Mouse (Mus musculus): ENCODE results near the gene Gm20388. TPM values are rescaled to one million over a fixed set of nuclear protein-coding genes. Genes with fewer than 3 reads are reported as not detected.

Gm20388 gene
- polyA plus RNA-seq, 1 experiment from 2014 or later = 7.4 TPM

- no peaks in the 10 kb centered on the region for H3K36me3 ChIP-seq (ENCODE audit: control insufficient read depth, insufficient read depth, low read length)
- H3K9ac ChIP-seq (ENCODE audit: low read length) = 0 out of 2 replicates have a peak overlapping the region, but pooled peaks have one; percentile 10
- 18% methylated on average over 7 of the region's 7 CpGs for WGBS
- no peak overlapping the region for H3K4me2 ChIP-seq (ENCODE audit: low read depth, low read length)
- no peaks in the 10 kb centered on the region for H3K9me3 ChIP-seq (replicated peaks; ENCODE audit: control insufficient read depth, low read length)
- no peak overlapping the region for H3K4me3 ChIP-seq (replicated peaks; ENCODE audit: low read length)
- ATAC-seq (ENCODE audit: insufficient read depth, low FRiP score) = peak; percentile 78
- H3K27ac ChIP-seq (ENCODE audit: low read length) = peak overlapping the region; percentile 34
- peaks cover 42% of the 10 kb centered on the region for H3K4me1 ChIP-seq (ENCODE audit: control insufficient read depth, insufficient read depth, low read length)
- H3K27me3 ChIP-seq (ENCODE audit: control insufficient read depth, insufficient read depth, low read length) = no peaks in the 10 kb centered on the region
Measured at GRCm38 (mm10) chr8:122661138-122661537, 2750.5 kb downstream of the Gm20388 start.

- Histone ChIP-seq H3K4me2 (ENCODE audit: low read depth, low read length) (no peak overlapping the region), H3K9ac (ENCODE audit: low read length) (no peak overlapping the region), H3K27me3 (ENCODE audit: control insufficient read depth, insufficient read depth, low read length) (no peaks in the 10 kb centered on the region), H3K36me3 (ENCODE audit: control insufficient read depth, insufficient read depth, low read length) (no peaks in the 10 kb centered on the region), H3K27ac (ENCODE audit: low read length) (no peak overlapping the region), H3K9me3 (replicated peaks; ENCODE audit: control insufficient read depth, low read length) (no peaks in the 10 kb centered on the region), H3K4me1 (ENCODE audit: control insufficient read depth, insufficient read depth, low read length) (peaks cover 49% of the 10 kb centered on the region), H3K4me3 (replicated peaks; ENCODE audit: low read length) (no peak overlapping the region)
- WGBS = 71% methylated on average over 2 of the region's 2 CpGs
- no peak for ATAC-seq (ENCODE audit: insufficient read depth, low FRiP score)
Measured at GRCm38 (mm10) chr8:122661894-122662293, 2751.3 kb downstream of the Gm20388 start.

GRCm38 (mm10) chr8:122663106-122663505, 2752.5 kb downstream of the Gm20388 start:
- no peak for ATAC-seq (ENCODE audit: insufficient read depth, low FRiP score)
- Histone ChIP-seq H3K9ac (ENCODE audit: low read length) (0 out of 2 replicates have a peak overlapping the region, but pooled peaks have one; percentile 22), H3K27ac (ENCODE audit: low read length) (no peak overlapping the region), H3K4me1 (ENCODE audit: control insufficient read depth, insufficient read depth, low read length) (peaks cover 60% of the 10 kb centered on the region), H3K27me3 (ENCODE audit: control insufficient read depth, insufficient read depth, low read length) (no peaks in the 10 kb centered on the region), H3K4me2 (ENCODE audit: low read depth, low read length) (no peak overlapping the region), H3K36me3 (ENCODE audit: control insufficient read depth, insufficient read depth, low read length) (no peaks in the 10 kb centered on the region), H3K4me3 (replicated peaks; ENCODE audit: low read length) (no peak overlapping the region), H3K9me3 (replicated peaks; ENCODE audit: control insufficient read depth, low read length) (no peaks in the 10 kb centered on the region)
- 73% methylated on average over 3 of the region's 3 CpGs for WGBS

GRCm38 (mm10) chr8:122663670-122664069, 2753.0 kb downstream of the Gm20388 start:
- Histone ChIP-seq H3K9me3 (replicated peaks; ENCODE audit: control insufficient read depth, low read length) (no peaks in the 10 kb centered on the region), H3K9ac (ENCODE audit: low read length) (no peak overlapping the region), H3K4me1 (ENCODE audit: control insufficient read depth, insufficient read depth, low read length) (peaks cover 58% of the 10 kb centered on the region), H3K4me3 (replicated peaks; ENCODE audit: low read length) (no peak overlapping the region), H3K4me2 (ENCODE audit: low read depth, low read length) (no peak overlapping the region), H3K27me3 (ENCODE audit: control insufficient read depth, insufficient read depth, low read length) (no peaks in the 10 kb centered on the region), H3K36me3 (ENCODE audit: control insufficient read depth, insufficient read depth, low read length) (no peaks in the 10 kb centered on the region), H3K27ac (ENCODE audit: low read length) (no peak overlapping the region)
- no peak for ATAC-seq (ENCODE audit: insufficient read depth, low FRiP score)
- 63% methylated on average over 5 of the region's 5 CpGs for WGBS

- no peak overlapping the region; the same call in 1 of the 2 replicates for H3K9ac ChIP-seq (ENCODE audit: low read length)
- H3K4me2 ChIP-seq (ENCODE audit: low read depth, low read length) = no peak overlapping the region
- H3K9me3 ChIP-seq (replicated peaks; ENCODE audit: control insufficient read depth, low read length) = no peaks in the 10 kb centered on the region
- peaks cover 54% of the 10 kb centered on the region for H3K4me1 ChIP-seq (ENCODE audit: control insufficient read depth, insufficient read depth, low read length)
- H3K27ac ChIP-seq (ENCODE audit: low read length) = peak overlapping the region; percentile 66
- 43% methylated on average over 8 of the region's 8 CpGs for WGBS
- no peaks in the 10 kb centered on the region for H3K27me3 ChIP-seq (ENCODE audit: control insufficient read depth, insufficient read depth, low read length)
- H3K36me3 ChIP-seq (ENCODE audit: control insufficient read depth, insufficient read depth, low read length) = no peaks in the 10 kb centered on the region
- 0 out of 2 replicates have a peak, but pooled peaks have one; percentile 37 for ATAC-seq (ENCODE audit: insufficient read depth, low FRiP score)
- no peak overlapping the region for H3K4me3 ChIP-seq (replicated peaks; ENCODE audit: low read length)
Measured at GRCm38 (mm10) chr8:122665221-122665620, 2754.6 kb downstream of the Gm20388 start.

- 56% methylated on average over 12 of the region's 14 CpGs for WGBS
- no peaks in the 10 kb centered on the region for H3K9me3 ChIP-seq (replicated peaks; ENCODE audit: control insufficient read depth, low read length)
- H3K9ac ChIP-seq (ENCODE audit: low read length) = no peak overlapping the region
- peak; percentile 12; the same call in 1 of the 2 replicates for ATAC-seq (ENCODE audit: insufficient read depth, low FRiP score)
- H3K36me3 ChIP-seq (ENCODE audit: control insufficient read depth, insufficient read depth, low read length) = no peaks in the 10 kb centered on the region
- H3K4me2 ChIP-seq (ENCODE audit: low read depth, low read length) = 0 out of 2 replicates have a peak overlapping the region, but pooled peaks have one; percentile 11
- H3K27me3 ChIP-seq (ENCODE audit: control insufficient read depth, insufficient read depth, low read length) = no peaks in the 10 kb centered on the region
- H3K27ac ChIP-seq (ENCODE audit: low read length) = peak overlapping the region; percentile 66; the same call in 1 of the 2 replicates
- peaks cover 54% of the 10 kb centered on the region for H3K4me1 ChIP-seq (ENCODE audit: control insufficient read depth, insufficient read depth, low read length)
- no peak overlapping the region for H3K4me3 ChIP-seq (replicated peaks; ENCODE audit: low read length)
Measured at GRCm38 (mm10) chr8:122665667-122666316, 2755.2 kb downstream of the Gm20388 start.

- H3K36me3 ChIP-seq (ENCODE audit: control insufficient read depth, insufficient read depth, low read length) = no peaks in the 10 kb centered on the region
- H3K4me2 ChIP-seq (ENCODE audit: low read depth, low read length) = no peak overlapping the region
- no peaks in the 10 kb centered on the region for H3K27me3 ChIP-seq (ENCODE audit: control insufficient read depth, insufficient read depth, low read length)
- H3K4me1 ChIP-seq (ENCODE audit: control insufficient read depth, insufficient read depth, low read length) = peaks cover 49% of the 10 kb centered on the region
- ATAC-seq (ENCODE audit: insufficient read depth, low FRiP score) = no peak
- H3K27ac ChIP-seq (ENCODE audit: low read length) = peak overlapping the region; percentile 53
- WGBS = 34% methylated on average over 9 of the region's 9 CpGs
- H3K9me3 ChIP-seq (replicated peaks; ENCODE audit: control insufficient read depth, low read length) = no peaks in the 10 kb centered on the region
- H3K9ac ChIP-seq (ENCODE audit: low read length) = peak overlapping the region; percentile 12
- no peak overlapping the region for H3K4me3 ChIP-seq (replicated peaks; ENCODE audit: low read length)
Measured at GRCm38 (mm10) chr8:122666338-122666764, 2755.7 kb downstream of the Gm20388 start.

GRCm38 (mm10) chr8:122666827-122667226, 2756.2 kb downstream of the Gm20388 start:
- Histone ChIP-seq H3K4me2 (ENCODE audit: low read depth, low read length) (no peak overlapping the region), H3K27ac (ENCODE audit: low read length) (peak overlapping the region; percentile 53), H3K9me3 (replicated peaks; ENCODE audit: control insufficient read depth, low read length) (no peaks in the 10 kb centered on the region), H3K4me1 (ENCODE audit: control insufficient read depth, insufficient read depth, low read length) (peaks cover 44% of the 10 kb centered on the region), H3K4me3 (replicated peaks; ENCODE audit: low read length) (no peak overlapping the region), H3K9ac (ENCODE audit: low read length) (peak overlapping the region; percentile 12), H3K36me3 (ENCODE audit: control insufficient read depth, insufficient read depth, low read length) (no peaks in the 10 kb centered on the region), H3K27me3 (ENCODE audit: control insufficient read depth, insufficient read depth, low read length) (no peaks in the 10 kb centered on the region)
- 50% methylated on average over 12 of the region's 12 CpGs for WGBS
- ATAC-seq (ENCODE audit: insufficient read depth, low FRiP score) = no peak

- no peak overlapping the region for H3K4me2 ChIP-seq (ENCODE audit: low read depth, low read length)
- H3K4me3 ChIP-seq (replicated peaks; ENCODE audit: low read length) = no peak overlapping the region
- peaks cover 37% of the 10 kb centered on the region for H3K4me1 ChIP-seq (ENCODE audit: control insufficient read depth, insufficient read depth, low read length)
- H3K27me3 ChIP-seq (ENCODE audit: control insufficient read depth, insufficient read depth, low read length) = no peaks in the 10 kb centered on the region
- ATAC-seq (ENCODE audit: insufficient read depth, low FRiP score) = no peak
- no peaks in the 10 kb centered on the region for H3K36me3 ChIP-seq (ENCODE audit: control insufficient read depth, insufficient read depth, low read length)
- H3K9ac ChIP-seq (ENCODE audit: low read length) = no peak overlapping the region
- H3K27ac ChIP-seq (ENCODE audit: low read length) = no peak overlapping the region
- no peaks in the 10 kb centered on the region for H3K9me3 ChIP-seq (replicated peaks; ENCODE audit: control insufficient read depth, low read length)
- WGBS = 78% methylated on average over 11 of the region's 11 CpGs
Measured at GRCm38 (mm10) chr8:122667854-122668253, 2757.2 kb downstream of the Gm20388 start.
